Mouse (Mus musculus): Measurements from ENCODE around the gene Aup1.
A peak's percentile ranks its signal among the peaks of the same experiment; 100 is the strongest.

The Aup1 gene

GRCm38 (mm10) chr6:83069488-83070246 lies 15.3 kb downstream of the Aup1 start:
- no peak for DNase-seq (ENCODE audit: low spot score in 2 of 2)

- no peak for DNase-seq (ENCODE audit: low spot score in 2 of 2)
Observed at GRCm38 (mm10) chr6:83070247-83070310, 15.8 kb downstream of the Aup1 start, which contains the start of gene Tlx2. Gene Tlx2, minus strand, starts transcription at chr6:83070293.

- DNase-seq (ENCODE audit: low spot score in 2 of 2), result peak; percentile 38 to 63
Observed at GRCm38 (mm10) chr6:83070311-83071219, 16.2 kb downstream of the Aup1 start.

GRCm38 (mm10) chr6:83071220-83071619 lies 16.9 kb downstream of the Aup1 start:
- no peak for DNase-seq (ENCODE audit: low spot score in 2 of 2)

- DNase-seq (ENCODE audit: low spot score in 2 of 2), result no peak
Observed at GRCm38 (mm10) chr6:83074979-83075378, 20.7 kb downstream of the Aup1 start.

- peak in 1 of 2 experiments; percentile 43 for DNase-seq (ENCODE audit: low spot score in 2 of 2)
Observed at GRCm38 (mm10) chr6:83077630-83078323, 23.5 kb downstream of the Aup1 start, which contains the start of gene Pcgf1. Gene Pcgf1, plus strand, starts transcription at chr6:83077869.

GRCm38 (mm10) chr6:83078324-83078858 lies 24.1 kb downstream of the Aup1 start:
- peak; percentile 99 to 100 for DNase-seq (ENCODE audit: low spot score in 2 of 2)

GRCm38 (mm10) chr6:83080210-83080609 lies 25.9 kb downstream of the Aup1 start:
- no peak for DNase-seq (ENCODE audit: low spot score in 2 of 2)

GRCm38 (mm10) chr6:83083497-83083896 lies 29.2 kb downstream of the Aup1 start:
- no peak for DNase-seq (ENCODE audit: low spot score in 2 of 2)

GRCm38 (mm10) chr6:83084477-83084876 lies 30.2 kb downstream of the Aup1 start:
- no peak for DNase-seq (ENCODE audit: low spot score in 2 of 2)

GRCm38 (mm10) chr6:83086121-83087035 lies 32.1 kb downstream of the Aup1 start, which contains the start of gene Lbx2:
Gene Lbx2, plus strand, starts transcription at chr6:83086367.
- no peak for DNase-seq (ENCODE audit: low spot score in 2 of 2)

GRCm38 (mm10) chr6:83087205-83087925 lies 33.0 kb downstream of the Aup1 start:
- no peak for DNase-seq (ENCODE audit: low spot score in 2 of 2)

- no peak for DNase-seq (ENCODE audit: low spot score in 2 of 2)
Observed at GRCm38 (mm10) chr6:83087926-83088260, 33.6 kb downstream of the Aup1 start.

GRCm38 (mm10) chr6:83092416-83093127 lies 38.3 kb downstream of the Aup1 start:
- DNase-seq (ENCODE audit: low spot score in 2 of 2), result no peak

- DNase-seq (ENCODE audit: low spot score in 2 of 2), result no peak
Observed at GRCm38 (mm10) chr6:83095968-83096367, 41.6 kb downstream of the Aup1 start.

GRCm38 (mm10) chr6:83098411-83098810 lies 44.1 kb downstream of the Aup1 start:
- DNase-seq (ENCODE audit: low spot score in 2 of 2), result no peak

- peak; percentile 83 to 91 for DNase-seq (ENCODE audit: low spot score in 2 of 2)
Observed at GRCm38 (mm10) chr6:83101316-83101687, 47.0 kb downstream of the Aup1 start, which contains the start of the genes Ccdc142 and Gm42688. Gene Ccdc142, plus strand, starts transcription at chr6:83101601. Gene Gm42688, plus strand, starts transcription at chr6:83101617.

- no peak for DNase-seq (ENCODE audit: low spot score in 2 of 2)
Observed at GRCm38 (mm10) chr6:83101688-83102556, 47.6 kb downstream of the Aup1 start.

GRCm38 (mm10) chr6:83103130-83103650 lies 48.9 kb downstream of the Aup1 start:
- DNase-seq (ENCODE audit: low spot score in 2 of 2), result no peak
